Mouse (Mus musculus) E14TG2a.4 (cell line): ENCODE data around the gene Myog.

Experiments
- CTCF ChIP-seq: conservative IDR thresholded peaks from 2 replicates; pipeline ENCODE4 v1.5.1; 2014; ENCODE audit warnings: low read length
- NANOG ChIP-seq: IDR thresholded peaks from 2 replicates; pipeline ENCODE4 v1.6.1; 2014; ENCODE audit warnings: borderline replicate concordance, low read length, mixed read lengths

GRCm38 (mm10) chr1:134280174-134280573 is 9.6 kb upstream of the Myog start:
- no peak for TF ChIP-seq CTCF
- TF ChIP-seq NANOG, result no peak
